Mouse (Mus musculus) adrenal gland, adult 2 months (tissue): ENCODE data around the gene Camkmt. TPM values are rescaled to one million over a fixed set of nuclear protein-coding genes. Genes with fewer than 3 reads are reported as not detected.

ENCODE experiments used
- DNase-seq: peaks from one replicate; pipeline ENCODE4 v3.0.0; 2021
- polyA plus RNA-seq: library from polyadenylated mRNA; depleted of rRNA; stranded (reverse); fragments of >200 nt; gene quantifications from 2 replicates; pipeline ENCODE4 v1.2.3, GENCODE M21; 2012
- total RNA-seq, 2 experiments: library from RNA; stranded (reverse); gene quantifications; 2 replicates each; pipeline ENCODE4 v1.2.3; 2021

The Camkmt gene
- total and polyA plus RNA-seq, 3 experiments: 4.7 to 10.0 (median 6.8) TPM

DNA sequence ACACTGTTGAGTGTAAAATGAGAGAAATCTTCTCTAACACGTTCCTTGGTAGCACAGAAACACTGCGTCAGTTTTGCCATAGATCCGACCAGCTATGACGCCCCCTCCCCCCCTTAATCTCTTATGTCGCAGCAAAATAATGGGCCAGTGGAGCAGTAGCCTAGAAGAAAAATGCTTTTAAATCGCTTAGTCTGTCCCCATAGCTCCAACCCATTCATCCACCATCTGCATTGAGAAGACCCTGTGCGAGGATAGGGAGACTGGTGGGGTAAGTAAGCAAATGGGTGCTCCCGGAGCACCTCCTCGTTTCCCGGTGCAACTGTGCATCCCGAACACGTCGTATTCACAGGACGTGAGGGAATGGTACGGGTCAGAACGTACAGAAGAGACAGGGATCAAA, 731 bp upstream of the Camkmt start:
- DNase-seq: no peak

DNA sequence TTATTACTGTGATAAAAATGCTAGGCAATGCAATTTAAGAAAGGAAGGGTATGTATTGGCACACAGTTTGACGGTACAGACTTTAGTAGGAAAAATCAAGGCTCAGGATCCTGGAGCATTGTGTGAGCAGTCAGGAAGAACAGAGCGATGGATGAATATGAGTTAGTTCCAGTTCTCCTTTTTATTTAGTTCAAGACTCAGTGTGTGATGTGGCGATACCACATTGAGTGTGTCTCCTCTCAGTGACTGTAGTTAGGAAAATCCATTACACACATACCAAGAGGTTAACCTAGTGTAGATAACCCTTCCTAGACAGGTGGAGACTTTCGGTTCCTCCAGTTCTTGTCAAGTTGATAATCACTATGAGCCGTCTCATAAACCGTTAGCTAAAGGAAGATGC, 1.4 kb downstream of the Camkmt start:
- no peak for DNase-seq

DNA sequence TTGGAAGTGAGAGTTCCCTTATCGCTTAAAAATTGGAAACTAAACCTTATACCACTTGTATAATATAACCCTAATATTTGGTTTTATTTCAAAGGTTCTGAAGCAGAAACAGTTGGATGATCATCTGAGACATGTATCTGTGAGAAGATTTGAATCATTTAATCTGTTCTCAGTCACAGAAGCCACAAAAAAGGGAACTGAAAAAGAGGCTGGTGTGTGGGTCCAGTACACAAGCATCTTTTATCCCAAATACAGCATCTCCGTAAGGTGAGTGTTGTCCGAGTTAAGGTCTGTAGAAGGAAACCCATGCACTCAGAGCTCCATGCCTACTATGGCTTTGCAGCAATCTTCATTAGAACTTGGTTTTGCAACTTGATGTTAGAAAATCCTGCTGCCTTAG, 6.0 kb downstream of the Camkmt start:
- DNase-seq: no peak

DNA sequence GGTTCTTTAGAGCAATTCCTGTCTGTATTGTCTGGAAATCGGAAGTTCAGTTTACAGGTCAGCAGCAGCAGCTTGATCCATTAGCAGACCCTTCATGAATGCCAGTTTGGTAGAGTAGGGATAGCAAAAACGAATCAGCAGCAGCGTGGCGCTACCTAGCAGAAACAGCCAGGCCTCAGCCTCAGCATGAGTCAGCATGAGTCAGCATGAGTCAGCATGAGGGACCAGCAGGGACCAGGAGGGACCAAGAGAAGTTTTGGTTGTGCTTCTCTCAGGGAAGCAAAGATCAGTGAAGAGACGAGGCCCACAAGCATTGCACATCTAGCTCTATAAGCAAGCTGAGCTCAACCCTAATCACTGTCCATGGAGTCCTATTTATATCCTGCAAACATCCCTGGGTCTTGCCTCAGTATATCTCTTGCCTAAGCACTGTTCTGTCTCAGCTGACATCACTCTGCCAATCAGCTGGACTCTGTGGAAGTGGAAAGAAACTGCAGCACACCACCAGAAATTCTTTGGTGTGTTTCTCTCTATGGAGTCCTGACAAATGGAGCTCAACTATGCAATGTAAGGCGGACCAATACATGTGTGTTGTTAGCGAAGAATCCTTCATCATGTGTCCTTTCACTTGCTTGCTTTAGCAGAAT, 8.4 kb downstream of the Camkmt start:
- DNase-seq: peak; percentile 8

DNA sequence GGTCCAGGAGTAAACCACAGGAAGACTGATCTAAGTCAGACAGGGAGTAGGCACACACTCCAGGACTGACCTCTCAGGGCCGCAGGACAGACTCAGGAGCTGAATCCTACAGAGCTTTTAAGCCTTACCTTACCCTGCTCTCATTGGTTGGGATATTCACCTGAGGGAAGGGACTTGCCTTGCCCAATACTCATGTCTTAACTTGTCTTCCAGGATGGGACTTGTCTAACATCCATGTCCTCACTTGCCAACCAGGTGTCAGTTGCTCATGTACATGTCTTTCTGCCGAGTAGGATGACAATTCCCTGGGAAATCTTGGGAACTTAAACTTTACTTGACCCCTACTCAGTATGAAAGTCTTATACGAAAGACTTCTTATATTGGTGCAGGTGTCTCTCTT, 9.9 kb downstream of the Camkmt start:
- no peak for DNase-seq

DNA sequence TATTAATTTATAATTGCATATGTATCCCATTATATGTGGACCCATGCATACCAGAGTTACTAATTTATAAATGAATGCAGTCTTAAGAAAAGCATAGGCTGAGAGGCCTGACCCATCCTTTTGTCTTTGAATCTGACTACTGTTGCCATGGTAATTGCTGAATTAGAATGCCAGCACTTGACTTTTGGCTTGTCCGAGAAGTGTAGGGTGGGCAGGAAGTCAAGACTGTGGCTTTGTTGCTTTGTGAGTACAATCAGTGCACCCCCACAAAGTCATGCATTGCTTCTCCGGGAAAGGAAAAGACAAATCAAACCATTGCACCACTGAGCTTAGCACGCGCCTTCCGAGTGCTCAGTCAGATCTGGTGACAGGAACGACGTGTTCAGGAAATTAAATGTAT, 11.4 kb downstream of the Camkmt start:
- DNase-seq: no peak

DNA sequence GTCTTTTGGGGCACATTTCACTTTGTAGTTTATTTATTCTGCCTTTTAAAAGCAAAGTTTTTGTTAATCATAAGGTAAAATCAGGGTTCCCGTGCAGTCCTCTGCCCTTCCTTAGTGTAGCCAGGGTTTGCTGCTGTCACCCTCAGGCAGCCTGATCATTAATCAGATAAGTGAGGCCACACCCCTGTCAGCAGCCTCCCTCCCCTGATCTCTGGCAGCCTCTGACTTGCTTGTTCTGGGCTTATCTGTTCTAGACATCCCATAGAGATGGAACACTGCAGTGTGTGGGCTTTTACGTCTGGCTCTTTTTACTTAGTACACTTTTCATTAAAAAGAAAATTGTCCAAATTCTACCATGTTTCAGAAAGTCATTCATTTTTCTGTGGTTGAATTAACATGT, 13.0 kb downstream of the Camkmt start:
- peak; percentile 33 for DNase-seq

DNA sequence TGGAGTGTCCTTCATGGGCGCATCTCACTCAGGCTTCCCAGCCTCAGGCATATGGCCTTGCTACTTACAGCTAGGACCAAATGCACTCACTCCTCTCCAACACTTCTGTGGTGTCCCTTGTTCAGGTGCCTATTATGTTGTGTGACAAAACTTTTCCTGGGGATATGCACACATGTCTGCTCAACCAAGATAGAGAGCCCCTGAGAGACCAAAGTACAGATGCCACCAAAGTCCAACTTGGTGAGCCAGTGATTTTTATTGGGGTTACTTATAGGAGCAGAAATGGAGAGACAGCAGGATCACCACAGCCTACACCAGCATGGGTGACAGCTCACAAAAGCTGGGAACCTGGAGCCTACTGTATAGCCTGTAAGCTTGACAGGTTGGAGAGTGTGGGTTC, 20.3 kb downstream of the Camkmt start:
- DNase-seq: no peak

DNA sequence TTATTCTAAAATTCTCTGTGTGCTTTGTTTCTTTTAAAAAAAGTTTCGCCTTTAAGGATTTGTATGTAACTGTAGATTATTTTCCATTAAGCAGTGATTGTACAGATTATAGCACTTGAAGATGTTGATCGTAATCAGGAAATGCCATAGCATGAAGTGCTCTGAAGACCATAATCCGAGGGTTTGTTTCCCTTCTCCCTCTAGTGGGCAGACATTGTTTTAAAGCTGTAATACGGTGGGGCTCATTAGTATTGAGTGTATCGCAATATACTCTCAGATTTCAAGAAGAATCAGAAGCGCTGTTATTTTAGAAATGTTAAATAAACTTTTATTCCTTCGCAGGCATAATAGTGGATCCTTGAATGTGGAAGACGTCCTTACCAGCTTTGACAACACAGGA, 23.1 kb downstream of the Camkmt start:
- DNase-seq: no peak

DNA sequence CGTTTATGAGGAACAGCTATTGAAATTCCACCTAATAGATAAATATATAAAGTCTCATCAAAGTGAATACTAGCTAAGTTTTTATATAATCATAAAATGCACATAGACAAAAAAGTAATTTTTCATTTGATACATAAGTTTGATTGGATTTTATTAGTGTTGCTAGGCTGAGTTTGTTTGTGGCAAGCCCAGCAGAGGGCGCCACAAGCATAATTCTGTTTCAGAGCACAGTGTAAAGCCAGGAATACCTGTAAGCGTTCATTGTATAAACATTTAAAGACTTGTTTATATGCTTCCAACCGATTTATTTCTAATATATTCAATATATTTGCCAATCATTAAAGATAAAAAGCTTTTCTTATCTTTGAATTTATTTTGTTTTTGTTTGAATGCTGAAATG, 26.3 kb downstream of the Camkmt start:
- DNase-seq: peak; percentile 43

DNA sequence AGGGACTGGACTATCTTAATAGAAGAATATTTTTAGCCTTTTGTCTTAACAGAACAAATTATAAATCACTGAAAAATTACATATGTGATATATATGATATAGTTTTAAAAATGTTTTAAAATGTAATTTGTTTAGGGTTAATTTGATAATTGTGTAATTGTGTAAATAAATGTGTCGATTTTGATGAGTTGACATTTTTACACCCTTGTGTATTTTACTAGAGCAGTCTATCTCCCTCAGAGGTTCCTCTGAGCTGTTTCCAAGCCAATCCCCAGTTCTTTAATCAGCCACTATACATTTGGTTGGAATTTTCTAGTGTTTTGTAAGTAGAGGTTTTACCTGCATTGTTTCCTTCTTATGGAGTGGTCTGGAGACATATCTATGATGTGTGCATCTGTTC, 48.0 kb downstream of the Camkmt start:
- DNase-seq: no peak

DNA sequence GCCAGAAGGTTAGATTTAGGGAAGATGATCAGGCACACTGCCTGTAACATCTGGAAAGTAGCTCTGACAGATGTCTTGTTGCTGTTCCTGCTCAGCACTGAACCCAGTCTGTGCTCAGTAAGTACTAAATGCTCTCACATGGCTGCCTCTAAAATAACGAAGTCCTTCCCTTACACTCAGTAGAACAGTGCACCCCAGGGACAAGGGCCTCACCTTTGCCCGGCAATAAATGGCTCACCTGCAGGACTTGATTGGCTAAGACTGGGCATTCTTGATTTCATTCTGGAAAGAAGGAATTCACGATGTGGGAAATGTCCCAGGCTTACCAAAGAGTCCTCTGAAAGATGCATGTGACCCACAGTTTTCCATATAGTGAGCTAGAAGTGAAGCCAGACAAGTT, 51.3 kb downstream of the Camkmt start:
- no peak for DNase-seq

DNA sequence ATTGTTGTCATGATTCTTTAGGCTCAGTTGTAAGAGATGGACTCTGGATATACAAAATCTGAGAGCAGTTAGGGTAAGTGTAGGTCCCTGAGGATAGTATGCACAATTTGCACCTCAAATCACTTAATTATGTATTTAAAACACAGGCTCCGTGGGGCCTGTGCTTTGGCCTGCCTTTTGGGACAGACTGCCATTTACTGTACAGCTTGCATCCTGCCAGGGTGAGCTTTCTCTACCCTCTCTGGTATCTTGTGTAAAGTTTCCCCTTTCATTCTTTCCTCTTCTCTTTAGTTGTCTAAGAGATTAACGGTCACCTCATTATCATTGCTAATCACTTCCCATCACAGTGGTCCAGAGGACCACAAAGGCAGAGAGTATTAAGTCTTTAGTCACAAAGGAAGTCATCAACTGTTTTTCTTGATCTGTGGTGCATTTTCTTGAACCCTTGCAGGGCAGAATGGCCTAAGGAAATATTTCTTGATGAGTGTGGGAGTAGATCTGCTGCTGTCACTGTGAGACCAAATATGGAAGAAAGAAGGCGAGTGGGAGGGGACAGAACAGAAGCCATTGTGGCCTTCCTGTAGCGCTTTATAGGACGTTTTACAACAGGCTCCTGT, 52.3 kb downstream of the Camkmt start:
- no peak for DNase-seq

DNA sequence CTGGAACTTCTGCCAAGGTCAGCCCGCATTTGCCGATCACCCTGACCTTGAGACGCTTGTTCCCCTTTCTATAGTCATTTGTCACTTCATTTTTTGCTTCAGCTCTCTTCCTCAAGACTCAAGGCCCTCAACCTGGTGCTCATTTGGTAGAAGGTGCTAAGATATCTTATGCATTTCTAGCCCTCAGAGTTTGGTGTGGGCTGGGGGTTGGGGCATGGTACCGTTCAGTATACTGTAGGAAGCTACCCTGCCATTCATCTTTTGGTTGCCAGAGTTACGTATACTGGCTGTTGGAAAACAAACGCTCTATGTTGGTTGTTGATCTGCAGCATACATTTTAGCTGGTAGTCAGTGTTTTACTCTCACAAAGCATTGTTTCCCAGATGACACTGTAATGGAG, 53.8 kb downstream of the Camkmt start:
- DNase-seq: no peak

DNA sequence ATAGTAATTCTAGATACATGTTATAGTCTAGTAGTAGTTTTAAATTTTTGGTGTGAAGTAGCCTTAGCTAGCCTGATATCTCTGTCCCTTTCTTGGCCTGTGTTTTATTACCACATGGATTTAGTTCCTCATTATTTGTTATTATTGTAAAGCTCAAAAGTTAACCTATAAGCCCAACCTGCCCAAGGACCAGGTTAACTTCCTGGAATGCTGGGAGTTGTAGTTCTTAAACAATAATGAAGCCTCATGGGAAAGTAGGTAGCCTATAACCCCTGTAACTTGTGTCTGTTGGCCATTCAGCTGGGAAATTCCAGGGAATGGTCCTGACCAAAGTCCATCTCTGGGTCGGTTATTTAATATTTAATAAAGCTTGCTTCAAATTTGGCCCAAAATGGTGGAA, 58.0 kb downstream of the Camkmt start:
- DNase-seq: no peak

DNA sequence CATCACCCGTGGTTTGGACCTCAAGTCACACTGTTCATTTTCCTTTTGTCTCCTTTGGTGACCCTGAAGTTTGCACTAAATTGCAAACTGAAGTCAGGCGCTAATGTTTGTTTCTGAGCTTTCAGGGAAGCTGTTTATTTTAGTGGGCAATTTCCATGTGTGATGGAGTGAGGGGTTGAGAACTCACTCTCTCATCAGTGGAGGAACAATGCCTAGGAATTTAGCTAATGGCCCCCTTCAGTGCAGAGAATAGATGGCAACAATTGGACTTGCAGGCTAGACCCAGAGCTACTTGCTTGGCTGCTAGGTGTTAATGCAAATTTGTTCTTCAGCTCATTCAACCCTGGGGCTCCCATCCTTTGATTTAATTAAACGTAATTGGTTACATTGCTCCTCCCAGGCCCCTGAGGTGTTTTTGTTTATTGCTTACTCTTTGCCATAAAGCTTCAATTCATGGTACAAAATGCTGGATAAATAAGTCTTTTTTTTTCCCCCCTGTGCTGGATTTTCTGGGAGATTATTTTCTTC, 58.9 kb downstream of the Camkmt start:
- no peak for DNase-seq

DNA sequence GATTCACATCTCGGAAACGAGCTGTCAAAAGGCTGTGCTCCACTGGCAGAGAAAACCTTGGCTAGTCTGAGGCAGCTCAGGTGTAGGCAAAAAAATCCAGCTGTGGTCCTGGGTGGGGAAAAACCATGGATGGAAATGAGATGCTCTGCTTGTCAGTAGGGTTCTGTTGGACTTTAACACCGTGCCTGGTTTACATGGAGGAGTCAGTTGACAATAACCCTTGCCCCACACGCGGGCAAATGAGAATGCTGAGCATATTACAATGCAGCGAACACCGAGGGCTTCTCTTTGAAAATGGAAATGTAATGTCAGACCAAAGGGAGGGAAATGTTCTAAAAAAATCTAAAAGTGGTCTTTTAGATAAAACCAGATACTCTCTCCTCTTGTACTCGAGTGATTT, 60.9 kb downstream of the Camkmt start:
- no peak for DNase-seq

DNA sequence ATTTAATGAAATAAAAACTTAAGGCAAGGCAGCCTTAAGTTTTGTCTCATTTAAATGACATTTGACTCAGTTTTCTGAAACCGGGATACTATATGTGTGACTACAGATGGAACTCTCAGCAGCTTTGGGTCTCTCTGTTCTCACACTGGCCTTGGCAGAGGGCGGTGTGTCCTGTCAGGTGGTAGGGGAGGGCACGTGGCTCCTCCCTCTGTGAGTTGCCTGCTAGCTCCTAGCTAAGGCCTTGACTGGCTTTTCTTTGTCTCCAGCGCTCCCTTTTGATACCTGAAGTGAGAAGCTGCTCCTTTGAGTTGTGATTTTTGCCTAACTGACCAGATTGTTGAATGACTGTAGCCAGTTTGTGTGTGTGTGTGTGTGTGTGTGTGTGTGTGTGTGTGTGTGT, 67.8 kb downstream of the Camkmt start:
- no peak for DNase-seq

DNA sequence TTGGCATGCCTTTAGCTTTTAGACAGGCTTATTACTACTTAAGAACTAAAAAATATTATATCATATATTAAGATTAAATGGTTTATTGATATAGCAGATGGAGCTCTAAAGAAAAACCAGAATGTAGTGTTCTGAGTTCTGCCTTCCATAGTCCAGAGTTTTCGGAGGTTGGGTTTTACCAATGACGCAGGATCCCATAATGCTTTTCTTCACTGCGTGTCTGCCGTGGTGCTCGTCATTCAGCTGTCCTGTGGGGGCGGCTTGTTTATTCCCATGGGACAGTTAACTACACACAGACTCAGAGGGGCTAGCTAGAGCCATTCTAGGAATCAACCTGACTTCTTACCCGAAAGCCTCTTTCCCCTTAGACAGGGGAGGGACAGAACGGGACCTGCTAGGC, 69.2 kb downstream of the Camkmt start:
- DNase-seq: no peak

DNA sequence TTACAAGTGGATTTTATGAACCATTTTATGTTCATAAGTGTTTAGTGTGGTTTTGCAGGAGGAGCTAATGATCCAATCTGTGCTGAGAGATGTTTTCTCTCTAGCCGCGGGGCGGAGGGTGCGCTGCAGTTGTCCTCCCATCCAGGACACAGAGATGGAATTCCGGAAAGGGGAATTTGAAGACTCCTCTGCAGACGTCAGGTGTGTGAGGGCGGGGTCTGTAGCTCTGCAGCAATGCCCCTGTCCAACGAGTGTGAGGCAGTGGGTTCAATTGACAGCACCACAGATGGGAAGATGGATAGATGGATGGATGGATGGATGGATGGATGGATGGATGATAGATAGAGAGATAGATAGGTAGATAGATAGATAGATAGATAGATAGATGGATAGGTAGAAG, 70.4 kb downstream of the Camkmt start:
- DNase-seq: no peak

DNA sequence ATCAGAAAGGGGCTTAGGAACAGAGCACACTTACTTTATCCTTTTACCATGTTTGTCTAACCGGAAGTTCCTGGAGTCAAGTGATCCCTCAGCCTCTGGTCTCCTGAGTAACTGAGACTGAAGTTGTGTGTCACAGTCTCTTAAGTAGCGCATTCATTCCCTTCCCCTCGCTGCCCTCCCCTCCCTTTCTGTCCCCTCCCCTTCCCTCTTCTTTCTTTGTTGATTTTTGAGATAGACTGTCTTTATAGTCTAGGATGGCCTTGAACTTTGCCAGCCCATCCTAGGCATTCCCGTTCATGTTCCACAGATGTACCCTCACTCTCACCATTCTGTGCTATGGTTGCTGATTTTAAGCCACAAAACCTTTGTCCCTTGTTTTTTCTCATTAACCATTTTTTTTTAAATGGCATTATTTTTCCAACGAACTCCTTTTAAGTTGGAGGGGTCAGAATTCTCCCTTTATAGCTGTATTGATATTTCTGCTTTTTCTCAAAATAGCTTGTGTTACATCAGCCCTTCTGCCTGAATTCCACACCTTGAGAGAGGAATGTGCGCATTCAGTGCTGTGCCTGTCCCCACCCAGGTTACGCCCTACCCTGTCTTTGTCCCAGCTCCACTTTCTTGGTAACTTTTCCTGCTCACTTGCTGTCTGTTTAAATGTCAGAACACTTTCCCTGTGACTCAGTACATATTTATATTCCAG, 72.4 kb downstream of the Camkmt start:
- no peak for DNase-seq

DNA sequence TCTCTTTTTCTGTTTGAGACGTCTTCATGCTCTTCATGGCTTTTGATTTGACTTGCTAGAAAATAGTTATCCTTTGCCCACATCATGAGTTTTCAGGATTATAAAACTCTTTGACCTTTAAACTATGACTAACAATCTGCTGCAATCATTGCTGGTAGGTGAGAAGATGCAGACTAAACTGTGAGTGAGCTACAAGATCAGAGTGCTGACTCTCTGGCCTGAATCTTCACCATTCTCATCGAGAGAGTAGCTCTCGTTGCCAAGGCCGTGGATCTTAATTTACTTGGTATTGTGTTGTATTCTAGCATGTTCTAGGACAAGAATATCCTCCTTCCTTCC, 72.9 kb downstream of the Camkmt start:
- no peak for DNase-seq

DNA sequence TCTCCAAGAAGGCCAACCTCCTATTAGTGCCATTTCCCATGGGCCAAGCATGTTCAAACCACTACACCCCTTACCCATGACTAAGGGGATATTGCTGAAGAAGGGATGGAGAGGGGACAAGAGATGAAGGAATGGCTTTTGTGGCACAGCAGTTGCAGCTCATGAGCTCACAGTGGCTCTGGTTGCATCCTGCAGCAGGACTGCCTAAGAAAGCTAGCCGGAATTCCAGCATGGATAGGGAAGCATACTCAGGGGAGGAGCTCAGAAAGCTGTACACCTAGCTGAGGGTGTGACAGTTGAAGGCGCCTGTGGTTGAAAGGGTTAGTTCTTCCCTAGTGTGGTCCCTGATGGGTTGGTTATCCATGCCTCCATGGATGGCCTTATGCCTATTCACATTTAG, 78.4 kb downstream of the Camkmt start:
- no peak for DNase-seq
